Mouse (Mus musculus) hindbrain, embryonic 12.5 days (tissue): ENCODE data around the gene Mctp1. TPM values are rescaled to one million over a fixed set of nuclear protein-coding genes. Genes with fewer than 3 reads are reported as not detected.

Experiments used
- ATAC-seq: fragments of 200-750 bp; cut with Nextera tagmentation; 2 replicates; pipeline ENCODE4 v1.8.0; 2017; ENCODE audit warnings: moderate TSS enrichment; ENCODE audit not compliant: low FRiP score
- H3K27ac ChIP-seq: fragments of 300-500 bp; sonication (generic); 2 replicates; pipeline ENCODE4 v1.5.1; 2016; ENCODE audit warnings: mild to moderate bottlenecking
- H3K27me3 ChIP-seq: fragments of 300-500 bp; sonication (generic); 2 replicates; pipeline ENCODE4 v1.6.1; 2016; ENCODE audit warnings: mild to moderate bottlenecking
- H3K36me3 ChIP-seq: fragments of 300-500 bp; sonication (generic); 2 replicates; pipeline ENCODE4 v1.6.1; 2016; ENCODE audit warnings: mild to moderate bottlenecking
- H3K4me1 ChIP-seq: fragments of 300-500 bp; sonication (generic); 2 replicates; pipeline ENCODE4 v1.6.1; 2016
- H3K4me2 ChIP-seq: fragments of 300-500 bp; sonication (generic); replicated peaks from 2 replicates; pipeline ENCODE4 v1.6.1; 2016; ENCODE audit warnings: mild to moderate bottlenecking
- H3K4me3 ChIP-seq: fragments of 300-500 bp; sonication (generic); 2 replicates; pipeline ENCODE4 v1.5.1; 2016; ENCODE audit warnings: mild to moderate bottlenecking
- H3K9ac ChIP-seq: fragments of 300-500 bp; sonication (generic); 2 replicates; pipeline ENCODE4 v1.6.1; 2016; ENCODE audit warnings: mild to moderate bottlenecking, moderate library complexity
- H3K9me3 ChIP-seq: fragments of 300-500 bp; sonication (generic); replicated peaks from 2 replicates; pipeline ENCODE4 v1.6.1; 2016; ENCODE audit warnings: mild to moderate bottlenecking
- WGBS: fragments of 180-500 bp; shearing (Covaris S2); methylation state at CpG from one replicate; pipeline ENCODE4 v1.1.7; 2016; 5-methylcytosine and 5-hydroxymethylcytosine counted together
- polyA plus RNA-seq: library from polyadenylated mRNA; unstranded; fragments of >200 nt; fragmentation: Nextera tagmentation; extraction: Ambion mirVana; gene quantifications from 2 replicates; pipeline ENCODE4 v1.2.1, GENCODE M21; 2016

Gene Mctp1
- polyA plus RNA-seq, 1 experiment from 2014 or later: 3.6 TPM

DNA sequence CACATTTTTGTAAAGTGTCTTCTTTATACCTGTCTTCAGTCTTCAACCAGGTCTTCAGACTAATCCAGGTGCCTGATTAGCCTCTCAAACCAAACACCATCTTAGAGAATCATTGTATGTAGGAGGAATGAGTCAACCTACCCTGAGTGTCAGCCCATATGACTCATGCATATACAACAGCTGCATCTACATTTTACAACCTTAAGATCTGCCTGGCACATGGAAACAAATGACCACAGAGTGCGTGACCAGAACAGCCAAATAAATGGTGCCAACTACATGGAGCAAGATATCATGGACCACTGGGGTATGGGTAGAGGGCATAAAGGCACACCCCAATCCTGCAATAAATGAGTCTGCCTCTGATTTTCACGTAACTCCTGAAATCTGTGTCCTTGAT is 131.6 kb downstream of the Mctp1 start:
- H3K9ac ChIP-seq: no peak overlapping the region
- WGBS: 88% methylated on average over 2 of the region's 2 CpGs
- no peak for ATAC-seq
- no peak overlapping the region for H3K27ac ChIP-seq
- H3K27me3 ChIP-seq: no peaks in the 10 kb centered on the region
- H3K4me3 ChIP-seq: no peak overlapping the region
- no peaks in the 10 kb centered on the region for H3K9me3 ChIP-seq
- no peaks in the 10 kb centered on the region for H3K36me3 ChIP-seq
- H3K4me2 ChIP-seq: no peak overlapping the region
- H3K4me1 ChIP-seq: no peaks in the 10 kb centered on the region

DNA sequence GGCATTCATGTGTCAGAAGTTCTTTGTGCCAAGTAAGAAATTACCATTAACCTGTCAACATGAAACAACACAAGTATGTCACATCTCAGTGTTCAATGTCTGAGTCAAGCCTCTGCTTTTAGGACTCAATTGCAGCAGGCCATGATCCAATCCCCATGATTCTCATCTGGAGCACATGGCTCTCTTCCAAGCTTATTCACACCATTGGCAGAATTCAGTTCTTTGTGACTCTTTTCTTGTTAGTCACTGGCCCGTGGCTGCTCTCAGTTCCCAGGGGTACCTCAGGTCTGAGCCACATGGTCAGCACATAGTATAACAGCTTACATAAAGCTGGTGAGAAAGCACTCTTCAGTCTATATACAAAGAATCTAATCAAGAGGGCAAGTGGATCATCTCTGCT is 138.8 kb downstream of the Mctp1 start:
- Histone ChIP-seq H3K4me1 (no peaks in the 10 kb centered on the region), H3K27me3 (no peaks in the 10 kb centered on the region), H3K9me3 (no peaks in the 10 kb centered on the region), H3K9ac (no peak overlapping the region), H3K36me3 (no peaks in the 10 kb centered on the region), H3K4me3 (no peak overlapping the region), H3K4me2 (no peak overlapping the region), H3K27ac (no peak overlapping the region)
- 47% methylated on average over 1 of the region's 1 CpGs for WGBS
- no peak for ATAC-seq

DNA sequence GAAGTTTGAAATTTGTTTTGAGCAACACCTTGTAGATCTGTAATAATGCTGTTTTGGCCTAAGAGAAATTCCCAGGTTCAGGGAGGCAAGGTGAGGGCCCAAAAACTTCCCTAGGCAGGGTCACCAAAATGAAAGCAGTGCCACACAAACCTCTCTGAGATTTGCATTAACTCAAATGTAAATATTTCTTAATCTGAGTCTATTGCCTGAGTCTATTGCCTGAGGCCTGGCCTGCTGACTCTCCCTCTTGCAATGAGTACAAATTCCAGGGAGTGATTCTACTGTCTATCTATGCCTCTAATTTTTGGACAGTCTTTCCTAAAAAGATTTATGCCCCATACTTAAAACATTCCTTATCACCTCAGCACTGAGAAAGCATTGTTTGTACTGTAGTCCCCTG is 143.0 kb downstream of the Mctp1 start:
- no peak for ATAC-seq
- H3K36me3 ChIP-seq: no peaks in the 10 kb centered on the region
- H3K4me2 ChIP-seq: no peak overlapping the region
- no peak overlapping the region for H3K27ac ChIP-seq
- no peaks in the 10 kb centered on the region for H3K4me1 ChIP-seq
- no peaks in the 10 kb centered on the region for H3K9me3 ChIP-seq
- no peak overlapping the region for H3K4me3 ChIP-seq
- no peaks in the 10 kb centered on the region for H3K27me3 ChIP-seq
- no peak overlapping the region for H3K9ac ChIP-seq

DNA sequence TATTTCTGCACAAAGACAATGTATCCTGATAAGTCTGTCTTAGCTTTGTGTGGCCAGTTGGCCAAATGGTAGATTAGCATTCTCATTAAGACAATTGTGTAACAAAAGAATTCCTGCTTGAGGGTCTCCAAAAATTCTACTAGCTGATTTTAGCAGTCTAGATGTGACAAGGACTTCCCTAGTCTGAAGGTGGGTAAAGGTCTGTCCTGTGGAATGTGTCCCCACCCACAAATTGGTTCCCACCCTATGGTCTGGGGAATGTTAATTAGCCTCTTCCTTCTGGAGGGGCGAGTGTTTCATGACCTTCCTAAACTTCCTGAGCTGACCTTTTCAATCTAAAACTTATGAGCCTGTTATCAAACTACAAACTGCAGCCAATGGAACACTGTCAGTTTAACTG is 143.4 kb downstream of the Mctp1 start:
- Histone ChIP-seq H3K27ac (no peak overlapping the region), H3K4me2 (no peak overlapping the region), H3K9ac (no peak overlapping the region), H3K4me3 (no peak overlapping the region), H3K4me1 (no peaks in the 10 kb centered on the region), H3K36me3 (no peaks in the 10 kb centered on the region), H3K9me3 (no peaks in the 10 kb centered on the region), H3K27me3 (no peaks in the 10 kb centered on the region)
- WGBS: 31% methylated on average over 1 of the region's 1 CpGs
- ATAC-seq: no peak

DNA sequence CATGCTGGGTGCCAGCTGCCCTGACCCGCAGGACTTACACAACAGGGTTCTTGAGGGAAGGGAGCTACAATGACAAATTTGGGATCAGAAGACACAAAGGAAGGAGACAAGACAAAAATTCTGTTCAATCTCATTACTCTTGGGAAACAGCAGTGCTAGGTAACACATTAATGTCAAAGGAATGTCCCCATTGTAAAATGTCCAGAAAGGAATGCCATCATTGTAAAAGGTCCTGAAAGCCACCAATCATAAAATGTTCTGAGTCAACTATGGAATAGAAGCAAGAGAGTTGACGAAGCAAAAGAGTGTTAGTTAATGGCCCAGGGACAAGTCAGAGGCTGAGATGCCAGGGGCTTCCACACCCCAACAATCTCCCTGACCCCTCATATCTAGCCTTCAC is 145.6 kb downstream of the Mctp1 start:
- H3K4me3 ChIP-seq: no peak overlapping the region
- no peaks in the 10 kb centered on the region for H3K36me3 ChIP-seq
- ATAC-seq: no peak
- no peaks in the 10 kb centered on the region for H3K27me3 ChIP-seq
- no peak overlapping the region for H3K4me2 ChIP-seq
- WGBS: 74% methylated on average over 2 of the region's 2 CpGs
- H3K27ac ChIP-seq: no peak overlapping the region
- H3K9ac ChIP-seq: no peak overlapping the region
- no peaks in the 10 kb centered on the region for H3K9me3 ChIP-seq
- no peaks in the 10 kb centered on the region for H3K4me1 ChIP-seq

DNA sequence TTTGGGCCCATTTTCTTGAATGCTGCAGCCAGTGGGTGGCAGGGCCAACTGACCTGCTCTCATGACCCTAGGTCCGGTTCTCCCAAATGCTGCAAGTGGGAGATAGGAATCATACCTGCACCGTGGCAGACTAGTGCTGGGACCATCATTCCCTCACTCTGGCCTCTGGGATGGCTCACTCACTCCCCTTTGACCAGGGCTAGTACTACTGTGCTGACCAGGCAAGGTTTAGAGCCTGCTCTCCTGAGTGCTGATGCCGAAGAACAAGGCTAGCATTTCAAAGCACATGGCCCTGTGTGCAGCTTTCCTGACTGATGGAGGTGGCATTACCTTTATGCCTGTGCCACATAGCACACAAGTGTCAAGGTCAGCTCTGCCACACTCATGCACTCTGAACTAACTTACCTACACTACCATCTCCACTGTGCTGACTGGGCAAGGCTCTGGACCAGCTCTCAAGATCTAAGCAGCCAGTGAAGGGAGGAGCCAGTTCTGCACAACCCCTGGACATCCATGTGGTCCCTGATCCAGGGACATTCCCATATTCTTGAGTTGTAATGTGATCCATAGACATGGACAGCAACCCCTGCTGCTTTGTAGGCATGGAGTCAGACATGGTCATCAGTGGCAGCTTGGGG is 146.7 kb downstream of the Mctp1 start:
- H3K36me3 ChIP-seq: no peaks in the 10 kb centered on the region
- no peak overlapping the region for H3K4me3 ChIP-seq
- no peaks in the 10 kb centered on the region for H3K4me1 ChIP-seq
- no peak overlapping the region for H3K4me2 ChIP-seq
- WGBS: 93% methylated on average over 3 of the region's 3 CpGs
- no peaks in the 10 kb centered on the region for H3K9me3 ChIP-seq
- no peak for ATAC-seq
- no peak overlapping the region for H3K9ac ChIP-seq
- no peak overlapping the region for H3K27ac ChIP-seq
- H3K27me3 ChIP-seq: no peaks in the 10 kb centered on the region

DNA sequence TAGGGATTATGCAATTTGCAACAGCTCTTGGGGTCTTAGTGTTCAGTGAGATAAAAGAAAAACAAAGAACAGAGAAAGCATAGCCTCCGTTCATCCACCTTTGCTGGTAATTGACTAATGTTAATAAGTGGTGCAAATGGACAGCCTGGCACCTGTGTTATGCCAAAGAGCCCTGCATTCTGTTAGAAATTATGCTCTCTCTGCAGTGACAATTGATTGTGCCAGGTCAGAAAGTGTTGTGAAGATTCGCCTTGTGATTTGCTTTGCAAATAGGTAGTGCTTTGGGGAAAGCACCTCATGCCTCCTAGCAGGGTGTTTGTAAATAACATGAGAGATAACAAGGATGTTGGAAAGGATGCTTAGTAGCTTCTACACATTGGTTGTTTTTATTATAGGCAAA is 163.5 kb downstream of the Mctp1 start:
- no peak overlapping the region for H3K27ac ChIP-seq
- no peaks in the 10 kb centered on the region for H3K4me1 ChIP-seq
- H3K27me3 ChIP-seq: no peaks in the 10 kb centered on the region
- H3K4me3 ChIP-seq: no peak overlapping the region
- H3K36me3 ChIP-seq: no peaks in the 10 kb centered on the region
- ATAC-seq: no peak
- WGBS: 73% methylated on average over 2 of the region's 2 CpGs
- H3K4me2 ChIP-seq: no peak overlapping the region
- no peaks in the 10 kb centered on the region for H3K9me3 ChIP-seq
- H3K9ac ChIP-seq: no peak overlapping the region

DNA sequence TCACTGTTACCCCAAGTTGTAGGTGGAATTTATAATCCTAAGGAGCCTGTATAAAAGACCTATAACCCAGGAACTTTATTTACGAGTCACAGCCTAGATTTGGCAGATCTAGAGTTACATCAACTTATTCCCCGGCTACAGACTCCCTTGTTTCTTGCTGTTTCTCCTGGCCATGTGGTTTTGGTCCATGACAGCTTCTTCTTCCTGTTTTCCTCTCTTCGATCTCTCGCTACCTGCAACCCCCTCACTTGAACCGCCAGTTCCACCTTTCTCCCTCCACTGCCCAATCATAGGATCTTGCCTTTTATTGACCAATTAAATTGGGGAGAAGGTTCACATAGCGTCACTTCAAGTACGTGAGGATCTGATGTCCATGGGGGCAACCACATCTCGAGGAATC is 176.6 kb downstream of the Mctp1 start:
- H3K36me3 ChIP-seq: no peaks in the 10 kb centered on the region
- H3K27me3 ChIP-seq: no peaks in the 10 kb centered on the region
- no peak overlapping the region for H3K4me2 ChIP-seq
- no peak for ATAC-seq
- no peaks in the 10 kb centered on the region for H3K4me1 ChIP-seq
- WGBS: 91% methylated on average over 8 of the region's 8 CpGs
- no peaks in the 10 kb centered on the region for H3K9me3 ChIP-seq
- no peak overlapping the region for H3K27ac ChIP-seq
- H3K4me3 ChIP-seq: no peak overlapping the region
- no peak overlapping the region for H3K9ac ChIP-seq

DNA sequence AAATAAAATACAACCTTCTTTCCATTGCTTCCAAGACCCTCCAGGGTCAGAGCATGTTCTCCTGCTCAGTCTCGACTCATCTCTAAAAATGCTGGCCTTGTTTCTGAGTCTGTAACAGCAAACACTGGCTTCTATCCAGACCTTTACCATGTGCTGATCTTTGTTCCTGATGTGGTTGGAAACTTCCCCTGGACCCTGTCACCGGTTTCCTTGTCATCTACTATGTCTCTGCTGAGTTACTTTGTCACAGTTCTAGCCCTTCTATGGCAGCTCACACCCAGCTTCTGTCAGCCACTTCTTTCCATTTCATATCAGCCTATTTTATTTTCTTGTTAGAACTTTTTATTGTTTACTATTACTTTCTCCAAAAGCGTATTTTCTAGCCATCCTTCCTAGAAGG is 177.3 kb downstream of the Mctp1 start:
- ATAC-seq: no peak
- no peaks in the 10 kb centered on the region for H3K27me3 ChIP-seq

DNA sequence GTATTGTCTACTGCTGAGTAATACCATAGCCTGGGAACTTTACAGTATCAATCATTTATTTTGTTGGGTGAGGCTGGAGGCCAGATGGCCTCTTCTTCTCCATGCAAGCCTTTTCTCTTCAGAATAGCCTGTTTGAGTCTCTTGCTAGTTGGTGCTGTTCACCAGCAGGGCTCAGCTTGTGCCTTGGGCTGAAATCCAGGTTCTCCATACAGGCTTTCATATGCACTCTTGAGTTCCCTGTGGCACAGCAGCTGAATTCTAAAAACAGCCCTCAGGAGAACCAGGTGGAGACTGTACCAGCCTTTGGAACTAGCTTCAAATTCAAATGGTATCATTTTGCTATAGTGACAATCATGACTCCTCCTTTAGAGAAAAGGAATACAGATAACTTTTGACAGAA is 179.7 kb downstream of the Mctp1 start:
- no peak for ATAC-seq
- no peak overlapping the region for H3K27ac ChIP-seq
- no peaks in the 10 kb centered on the region for H3K4me1 ChIP-seq
- no peaks in the 10 kb centered on the region for H3K27me3 ChIP-seq
- no peak overlapping the region for H3K9ac ChIP-seq
- no peaks in the 10 kb centered on the region for H3K36me3 ChIP-seq
- H3K4me3 ChIP-seq: no peak overlapping the region
- no peak overlapping the region for H3K4me2 ChIP-seq
- H3K9me3 ChIP-seq: no peaks in the 10 kb centered on the region

More for the DNA sequence above, 177.3 kb downstream of the Mctp1 start:
- Histone ChIP-seq H3K4me2 (no peak overlapping the region), H3K9ac (no peak overlapping the region), H3K4me3 (no peak overlapping the region), H3K9me3 (no peaks in the 10 kb centered on the region), H3K27ac (no peak overlapping the region), H3K36me3 (no peaks in the 10 kb centered on the region), H3K4me1 (no peaks in the 10 kb centered on the region)
- 83% methylated on average over 3 of the region's 3 CpGs for WGBS

DNA sequence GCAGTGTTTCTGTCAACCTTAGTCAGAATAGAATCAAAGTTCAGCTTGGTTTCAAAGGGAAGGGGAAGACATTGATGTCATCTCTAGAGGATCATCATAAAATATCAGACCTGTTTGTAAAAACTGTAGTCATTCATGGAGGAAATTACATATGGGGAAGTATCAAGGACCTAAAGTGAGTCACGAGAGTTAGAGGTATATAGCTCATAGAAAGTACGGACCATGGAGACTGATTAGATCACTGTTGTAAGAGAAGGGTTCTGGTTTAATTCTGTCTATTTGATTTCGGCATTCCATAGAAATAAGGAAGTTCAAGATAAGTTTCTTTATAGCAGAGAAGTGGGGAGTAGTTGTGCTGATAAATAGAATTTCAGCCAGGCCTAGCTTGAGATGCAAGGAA is 181.7 kb downstream of the Mctp1 start:
- Histone ChIP-seq H3K4me3 (no peak overlapping the region), H3K9me3 (no peaks in the 10 kb centered on the region), H3K27ac (no peak overlapping the region), H3K4me2 (no peak overlapping the region), H3K9ac (no peak overlapping the region), H3K36me3 (no peaks in the 10 kb centered on the region), H3K4me1 (no peaks in the 10 kb centered on the region), H3K27me3 (no peaks in the 10 kb centered on the region)
- no peak for ATAC-seq
- WGBS: 95% methylated on average over 3 of the region's 3 CpGs

DNA sequence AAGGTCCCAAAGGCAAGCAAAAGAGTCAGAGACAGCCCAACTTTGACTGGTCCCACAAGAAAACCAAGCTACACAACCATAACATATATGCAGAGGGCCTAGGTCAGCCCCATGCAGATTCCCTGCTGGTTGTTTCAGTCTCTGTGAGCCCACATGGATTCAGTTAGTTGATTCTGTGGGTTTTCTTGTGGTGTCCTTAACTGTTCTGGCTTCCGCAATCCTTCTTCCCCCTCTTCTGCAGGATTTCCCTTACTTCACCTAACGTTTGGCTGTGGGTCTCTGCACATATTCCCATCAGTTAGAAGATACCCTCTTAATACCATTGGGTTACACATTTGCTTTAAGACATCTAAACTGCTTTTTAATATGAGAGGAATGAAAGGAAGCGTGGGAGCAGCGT is 183.1 kb downstream of the Mctp1 start:
- Histone ChIP-seq H3K27ac (no peak overlapping the region), H3K4me1 (no peaks in the 10 kb centered on the region), H3K36me3 (no peaks in the 10 kb centered on the region), H3K9me3 (no peaks in the 10 kb centered on the region), H3K27me3 (no peaks in the 10 kb centered on the region), H3K4me3 (no peak overlapping the region), H3K4me2 (no peak overlapping the region), H3K9ac (no peak overlapping the region)
- WGBS: 91% methylated on average over 4 of the region's 4 CpGs
- no peak for ATAC-seq

DNA sequence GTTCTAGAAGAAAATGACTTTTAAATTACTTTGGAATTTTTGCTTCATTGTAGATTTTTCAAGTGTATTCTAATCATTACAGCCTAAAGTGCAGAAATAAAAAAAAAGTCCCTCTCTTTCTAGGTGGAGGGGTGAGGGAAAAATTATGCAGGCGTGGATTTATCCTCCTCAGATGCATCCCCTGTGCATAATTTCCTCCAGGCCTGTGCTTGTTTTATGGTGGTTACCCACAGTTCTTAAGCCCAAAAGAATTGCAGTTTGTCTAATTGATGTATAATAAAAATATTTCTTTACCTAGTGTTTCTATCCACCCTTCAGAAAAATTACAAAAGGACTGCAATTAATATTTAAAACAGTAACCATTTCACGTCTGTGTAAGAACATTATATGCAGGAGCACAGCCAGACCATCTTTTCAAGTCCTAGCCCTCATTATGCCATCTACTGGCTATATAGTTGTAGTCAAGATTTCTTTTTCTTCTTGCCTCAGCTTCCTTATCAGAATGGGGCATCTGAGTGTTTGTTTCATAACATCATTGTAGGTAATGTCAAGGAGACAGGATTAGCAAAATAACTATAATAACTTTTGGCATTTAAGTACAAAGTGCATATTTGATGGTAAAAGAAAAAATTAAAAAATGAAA is 184.4 kb downstream of the Mctp1 start:
- Histone ChIP-seq H3K36me3 (no peaks in the 10 kb centered on the region), H3K9ac (no peak overlapping the region), H3K4me1 (no peaks in the 10 kb centered on the region), H3K27me3 (no peaks in the 10 kb centered on the region), H3K27ac (no peak overlapping the region), H3K4me2 (no peak overlapping the region), H3K9me3 (no peaks in the 10 kb centered on the region), H3K4me3 (no peak overlapping the region)
- 69% methylated on average over 2 of the region's 2 CpGs for whole genome bisulfite sequencing
- no peak for ATAC-seq
